Mouse (Mus musculus): ENCODE data around the gene Ankar.

DNA sequence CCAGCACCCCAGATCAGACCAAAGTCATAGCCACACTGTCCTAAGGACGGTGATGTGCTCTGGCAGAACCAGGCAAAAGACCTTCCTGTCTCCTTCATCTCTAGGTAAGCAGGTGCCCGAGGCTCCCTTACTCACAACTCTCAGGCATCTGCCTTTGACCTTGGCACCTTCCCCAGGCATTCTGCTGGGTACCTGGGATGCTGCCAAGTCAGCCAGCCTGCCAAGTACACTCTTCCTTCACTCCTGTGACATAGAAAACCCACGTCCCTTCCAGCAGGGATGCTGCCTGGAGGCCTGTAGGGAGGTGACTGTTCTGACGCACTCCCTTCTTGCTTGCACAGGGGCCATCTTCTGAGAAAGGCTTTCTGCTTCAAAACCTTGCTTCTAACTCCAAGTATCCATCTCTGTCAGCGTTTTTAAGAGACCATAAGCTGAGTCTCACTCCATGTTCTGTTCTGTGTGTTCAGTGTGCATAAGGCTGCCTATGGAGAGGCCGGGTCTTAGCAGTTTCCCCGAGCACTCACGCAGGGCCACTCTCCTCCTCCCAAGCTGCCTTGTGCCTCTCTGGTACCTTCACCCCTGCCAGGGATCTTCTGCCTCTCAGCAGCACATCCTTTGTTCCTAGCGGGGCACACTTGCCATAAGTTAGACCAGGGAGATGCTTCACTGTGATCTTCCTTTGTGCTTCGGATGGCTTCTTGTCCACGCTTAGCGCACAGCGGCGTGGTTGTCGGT lies 38.7 kb upstream of the Ankar start:
- TF ChIP-seq POLR2A (IDR thresholded peaks at IDR 0.05; ENCODE audit: insufficient read depth, low read depth, low read length) (no peak), CTCF (IDR thresholded peaks at IDR 0.05; ENCODE audit: insufficient read depth, low read depth, low read length) (no peak)

Measured in olfactory bulb, adult 2 months (tissue).